Mouse (Mus musculus) kidney, adult 2 months (tissue): ENCODE data around the gene Hectd1.

Source experiments
- CTCF ChIP-seq: fragments of 200-500 bp; conservative IDR thresholded peaks from 2 replicates; pipeline ENCODE4 v1.5.1; 2011; ENCODE audit warnings: low read depth, mild to moderate bottlenecking, control low read depth, low read length, moderate library complexity, mixed read lengths; ENCODE audit not compliant: insufficient read depth, insufficient read length
- POLR2A ChIP-seq: fragments of 200-500 bp; IDR thresholded peaks from one replicate; pipeline ENCODE4 v1.6.1; 2011; ENCODE audit warnings: low read depth, low read length, control low read depth

GRCm38 (mm10) chr12:51839856-51840255 is 10.5 kb upstream of the Hectd1 start:
- TF ChIP-seq POLR2A (no peak), CTCF (no peak)
